Mouse (Mus musculus) embryo, embryonic 9.5 days (tissue): ENCODE measurements around the gene Wdfy2.

Experiments used
- DNase-seq: peaks from one replicate; pipeline ENCODE4 v3.0.0-alpha.2; 2017; ENCODE audit errors: extremely low spot score

Gene Wdfy2

DNA sequence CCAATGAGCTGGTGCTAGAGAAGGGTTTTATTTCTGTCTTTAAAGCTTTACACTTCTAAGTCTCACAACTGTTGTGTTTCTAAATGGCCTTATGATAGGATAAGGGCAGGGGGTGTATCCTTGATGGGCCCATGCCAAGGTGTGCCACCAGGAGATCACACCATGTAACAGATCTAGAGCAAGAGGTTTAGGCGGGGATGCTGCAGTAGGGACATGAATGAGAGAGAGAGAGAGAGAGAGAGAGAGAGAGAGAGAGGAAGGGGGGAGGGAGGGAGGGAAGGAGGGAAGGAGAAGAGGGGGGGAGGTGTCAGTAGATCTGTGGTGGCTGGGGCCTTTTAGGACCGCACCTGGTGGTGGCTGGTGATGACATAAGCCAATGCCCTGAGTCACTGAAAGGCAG is 5.5 kb downstream of the Wdfy2 start:
- no peak for DNase-seq

DNA sequence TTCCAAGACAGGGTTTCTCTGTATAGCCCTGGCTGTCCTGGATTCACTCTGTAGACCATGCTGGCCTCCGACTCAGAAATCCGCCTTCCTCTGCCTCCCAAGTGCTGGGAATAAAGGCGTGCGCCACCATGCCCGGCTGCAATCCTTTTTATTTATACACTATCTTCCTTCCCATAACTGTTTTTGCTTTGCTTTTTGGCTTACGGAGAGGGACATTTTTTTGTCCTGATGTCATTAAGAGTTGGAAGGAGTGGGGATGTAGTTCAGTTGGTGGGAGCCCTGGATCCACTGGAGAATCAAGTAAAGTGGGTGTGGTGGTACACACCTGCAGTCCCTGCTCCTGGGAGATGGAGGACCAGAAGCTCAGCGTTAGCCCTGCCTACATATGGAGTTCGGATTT is 6.7 kb downstream of the Wdfy2 start:
- DNase-seq = no peak

DNA sequence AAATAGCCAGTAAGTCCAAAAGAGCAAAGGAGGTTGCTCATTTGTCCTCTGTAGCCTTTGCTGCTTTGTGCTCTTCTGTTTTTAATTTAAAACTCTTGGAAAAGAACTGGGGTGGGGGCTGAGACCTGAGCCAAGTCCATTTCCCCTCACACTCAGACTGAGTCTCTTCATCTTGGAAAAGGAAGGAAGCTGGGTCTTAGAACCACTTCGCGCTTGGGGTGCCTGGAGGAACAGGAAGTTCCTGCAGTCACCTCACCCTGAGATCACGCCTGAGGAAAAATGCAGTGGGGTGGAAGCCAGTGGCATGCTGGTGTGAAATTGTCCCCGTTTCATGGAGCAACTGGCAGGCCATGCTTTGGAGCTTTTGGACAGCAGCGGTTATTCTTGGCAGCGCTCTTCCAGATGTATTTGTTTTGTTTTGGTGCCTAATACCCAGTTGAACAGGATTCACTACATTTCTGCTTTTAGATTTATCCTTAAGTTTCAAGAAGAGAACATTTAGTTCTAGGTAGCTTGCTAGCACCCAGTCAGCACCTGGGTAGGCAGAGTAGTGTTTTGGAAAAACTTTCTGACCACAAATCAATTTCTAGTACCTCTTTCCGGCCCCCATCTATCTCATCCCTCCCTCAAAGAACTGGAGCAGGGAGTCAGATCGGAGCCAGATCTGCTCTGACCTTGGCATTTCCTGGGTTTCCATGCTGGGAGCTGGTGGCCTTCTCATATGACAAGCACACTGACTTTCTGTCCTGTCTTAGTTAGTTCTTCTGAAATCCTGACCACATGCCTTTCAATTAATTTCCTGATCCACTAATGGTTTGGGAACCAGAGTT is 7.7 kb downstream of the Wdfy2 start:
- no peak for DNase-seq

DNA sequence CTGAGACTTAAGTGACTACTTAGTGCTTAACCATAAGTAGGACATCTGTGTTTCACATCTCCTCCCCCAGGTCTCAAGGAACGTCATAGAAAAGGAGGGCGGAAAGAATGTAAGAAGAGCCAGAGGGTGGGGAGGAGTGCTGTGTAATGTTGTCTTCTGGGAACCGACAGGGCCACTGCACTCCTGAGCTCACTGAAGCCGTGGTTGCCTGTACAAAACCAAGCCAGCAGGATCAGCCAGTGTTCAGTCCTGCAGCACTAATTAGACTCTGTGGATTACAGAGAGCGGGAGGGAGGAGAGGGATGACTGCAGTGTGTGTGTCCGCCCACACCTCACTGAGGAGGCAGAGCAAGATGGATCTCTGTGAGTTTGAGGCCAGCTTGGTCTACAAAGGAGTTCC is 13.5 kb downstream of the Wdfy2 start:
- no peak for DNase-seq

DNA sequence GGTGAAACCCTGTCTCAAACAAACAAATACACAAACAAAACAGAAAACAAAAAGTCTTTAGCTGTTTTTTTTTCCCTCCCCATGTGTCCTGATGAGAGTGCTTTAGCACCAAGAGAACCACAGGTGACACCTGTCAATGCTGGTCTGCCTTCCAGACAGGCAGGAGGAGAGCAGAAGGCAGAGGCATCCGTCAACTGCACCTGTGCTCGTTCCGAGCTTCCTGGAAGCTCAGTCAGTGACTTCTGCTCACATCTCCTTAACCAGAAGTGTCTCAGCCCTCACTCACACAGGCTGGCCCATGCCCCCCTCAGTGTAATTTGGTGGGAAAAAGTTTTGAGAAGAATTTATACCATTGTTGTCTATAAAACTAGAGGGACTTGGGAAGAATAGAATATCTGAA is 15.4 kb downstream of the Wdfy2 start:
- no peak for DNase-seq

DNA sequence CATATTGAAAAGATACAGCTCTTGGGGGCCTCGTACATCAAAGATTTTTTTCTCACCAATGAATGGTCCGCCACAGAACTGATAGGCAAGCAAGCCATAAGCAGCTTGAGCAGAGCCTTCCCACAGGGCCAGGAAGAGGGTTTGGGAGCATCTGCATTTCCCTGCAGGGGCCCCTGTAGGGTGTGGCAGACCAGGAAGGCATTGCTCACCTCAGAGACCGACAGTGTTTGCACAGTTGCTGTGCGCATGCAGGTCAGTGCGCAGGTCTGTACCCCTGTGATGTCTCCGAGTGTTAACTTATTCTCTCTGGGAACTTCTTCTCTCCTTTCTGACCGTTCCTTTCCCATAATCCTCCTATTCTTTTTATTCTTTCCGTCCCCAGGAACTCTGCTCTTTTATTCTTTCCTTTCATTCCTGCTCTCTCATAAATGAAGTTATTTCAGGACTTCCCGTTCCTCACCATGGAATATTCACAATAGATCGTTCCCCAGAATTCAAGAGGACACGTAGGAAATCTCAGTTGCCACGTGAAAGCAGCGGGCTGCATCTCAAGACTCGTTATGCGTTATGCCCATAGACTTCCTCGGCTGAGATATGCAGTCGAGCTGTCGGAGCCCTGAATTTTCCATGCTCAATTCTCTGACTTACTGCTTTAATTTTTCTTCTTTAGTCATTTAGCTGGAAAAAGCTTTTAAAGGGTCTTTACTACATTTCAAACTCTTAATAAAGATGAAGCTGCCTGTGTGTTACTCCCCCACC is 17.8 kb downstream of the Wdfy2 start:
- DNase-seq = no peak

DNA sequence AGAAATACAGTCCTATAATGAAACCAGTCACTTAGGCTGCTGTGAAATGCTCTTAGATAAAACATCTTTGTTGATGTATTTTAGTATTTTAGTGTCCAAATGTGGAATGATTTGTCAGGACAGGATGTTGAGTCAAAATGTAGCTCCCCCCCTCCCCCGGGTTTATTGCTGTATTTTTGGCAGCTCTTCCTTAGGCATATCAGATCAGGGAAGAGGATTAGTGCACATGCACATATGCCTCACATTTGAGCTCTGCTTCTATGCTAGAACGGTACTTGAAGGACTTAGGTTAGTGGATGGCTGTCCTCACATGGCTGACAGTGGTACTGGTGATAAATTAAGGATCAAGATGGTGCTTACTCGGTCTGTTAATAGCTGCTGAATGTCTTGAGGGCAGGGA is 18.4 kb downstream of the Wdfy2 start:
- no peak for DNase-seq

DNA sequence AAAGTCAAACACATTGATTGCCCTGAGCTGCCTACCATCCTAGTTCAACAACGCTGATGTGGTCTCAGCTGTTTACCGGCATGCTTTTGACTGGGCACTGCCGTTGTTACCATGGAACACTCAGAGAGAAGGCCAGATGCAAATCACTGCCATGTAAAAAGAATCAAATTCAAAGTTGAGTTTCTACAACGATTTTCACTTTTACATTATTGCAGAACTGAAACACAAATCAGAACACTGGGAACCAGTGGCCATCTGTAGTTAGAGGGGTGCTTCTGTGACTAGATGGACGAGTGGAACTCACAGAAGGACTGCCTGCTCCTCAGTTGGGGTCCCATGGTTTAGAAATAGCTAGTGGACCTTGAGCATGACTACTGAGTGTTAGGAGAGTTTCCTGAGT is 19.0 kb downstream of the Wdfy2 start:
- DNase-seq = no peak

DNA sequence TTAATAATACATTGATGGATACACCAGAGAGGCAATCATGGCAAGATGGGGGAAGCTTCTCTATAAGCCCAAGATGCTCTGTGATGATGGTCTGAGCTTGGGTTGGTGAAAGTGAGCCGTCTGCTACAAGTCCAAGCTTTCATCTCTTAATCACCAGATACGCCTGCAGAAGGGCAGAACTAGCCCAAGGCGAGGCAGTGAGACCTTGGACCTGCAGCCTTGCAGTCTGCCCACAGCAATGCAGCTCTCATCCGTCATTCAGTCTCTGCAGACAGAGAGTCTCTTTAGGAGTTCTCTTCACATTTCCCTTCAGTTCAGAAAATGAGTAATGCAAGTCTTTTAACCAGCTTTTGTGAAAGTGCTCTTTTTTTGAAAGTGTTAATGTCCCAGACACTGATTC is 20.4 kb downstream of the Wdfy2 start:
- DNase-seq = no peak

DNA sequence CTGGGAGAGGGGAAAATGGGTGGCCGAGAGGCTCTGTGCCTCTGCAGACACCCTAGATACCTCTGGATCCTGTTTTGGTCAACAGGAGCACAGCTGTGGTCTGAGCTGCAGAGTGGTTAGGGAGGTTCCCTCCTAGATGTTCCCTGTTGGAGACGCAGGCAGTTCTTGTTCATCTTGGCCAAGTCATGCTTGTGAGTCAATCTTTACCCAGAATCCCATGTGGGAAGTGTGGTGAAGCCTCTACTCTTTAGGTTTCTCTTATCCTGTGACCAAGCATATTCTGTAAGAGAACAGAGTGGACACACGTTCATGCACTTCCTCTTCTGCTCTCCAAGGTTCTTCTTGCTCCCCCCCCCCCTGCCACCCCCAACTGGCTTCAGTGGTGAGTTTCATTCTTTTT is 20.8 kb downstream of the Wdfy2 start:
- no peak for DNase-seq

DNA sequence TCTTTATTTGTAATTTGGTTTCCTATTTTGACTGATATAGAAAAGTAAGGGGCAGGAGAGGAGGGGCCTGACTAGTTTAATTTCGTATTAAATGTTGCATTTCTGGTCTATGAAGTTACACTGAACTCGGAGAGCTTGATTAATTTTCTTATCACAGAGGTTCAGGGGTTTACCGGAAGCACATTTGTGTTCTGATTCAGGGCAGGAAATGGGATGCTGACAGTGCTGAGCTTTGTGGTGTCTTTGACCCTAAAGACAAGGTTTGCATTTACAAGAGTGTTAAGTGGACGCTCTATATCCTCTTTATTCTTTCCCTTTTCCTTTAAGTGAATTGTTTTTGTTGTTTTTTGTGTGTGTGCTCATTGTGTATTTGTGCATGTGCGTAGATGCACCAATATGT is 25.1 kb downstream of the Wdfy2 start:
- no peak for DNase-seq

DNA sequence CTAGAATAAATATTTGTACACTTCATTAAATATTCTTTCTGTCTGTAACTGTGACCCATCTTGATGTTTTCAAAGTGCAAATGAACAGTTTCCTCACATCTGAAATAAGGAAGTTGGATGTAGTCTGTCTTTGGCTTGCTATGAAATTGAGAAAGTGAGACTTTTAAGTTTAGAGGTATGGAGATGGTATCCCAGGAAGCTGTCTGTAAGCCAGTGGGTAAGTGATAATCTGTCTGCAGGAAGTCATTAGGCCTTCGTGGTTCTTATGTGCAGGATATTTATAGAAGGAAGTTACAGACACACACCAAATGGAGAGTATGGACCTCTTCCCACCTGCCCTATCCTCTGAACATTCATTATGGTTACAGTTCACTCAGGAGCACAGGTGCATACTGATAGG is 26.8 kb downstream of the Wdfy2 start:
- no peak for DNase-seq

DNA sequence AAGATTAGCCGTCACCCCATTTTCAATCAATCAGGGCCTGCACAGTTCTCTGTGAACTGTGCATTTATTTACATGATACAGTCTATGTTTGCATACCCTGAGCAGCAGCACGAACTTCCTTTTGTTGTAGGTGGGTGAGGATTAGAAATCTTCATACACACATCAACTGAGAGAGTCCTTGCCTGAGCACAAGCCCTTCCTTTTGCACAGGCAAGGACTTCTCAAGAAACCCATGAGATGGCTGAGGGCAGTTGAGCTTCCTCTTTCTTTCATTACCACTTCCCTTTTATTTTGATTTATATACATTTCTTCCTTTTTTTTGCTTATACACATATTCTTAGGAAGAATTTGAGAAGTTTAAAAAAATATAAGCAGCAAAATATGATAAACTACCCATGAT is 27.9 kb downstream of the Wdfy2 start:
- DNase-seq = no peak

DNA sequence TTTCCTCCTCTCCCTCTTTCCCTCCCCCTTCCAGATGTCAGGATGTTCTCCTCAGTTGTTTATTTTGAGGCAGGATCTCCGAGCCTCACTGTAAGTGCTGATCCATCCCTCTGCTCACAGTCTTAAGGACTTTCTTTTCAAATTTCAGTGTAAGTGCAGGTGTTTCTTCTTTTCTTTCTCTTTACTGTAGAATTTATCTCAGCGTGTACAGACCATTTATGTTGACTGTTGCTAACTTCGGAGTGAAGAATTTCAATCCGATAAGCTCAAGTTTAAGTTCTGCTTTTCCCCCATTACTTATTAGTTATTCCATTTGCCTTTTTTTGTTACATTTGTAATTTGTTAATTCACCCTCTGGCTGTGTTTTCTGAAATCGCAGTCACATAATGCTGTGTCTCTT is 29.6 kb downstream of the Wdfy2 start:
- no peak for DNase-seq

DNA sequence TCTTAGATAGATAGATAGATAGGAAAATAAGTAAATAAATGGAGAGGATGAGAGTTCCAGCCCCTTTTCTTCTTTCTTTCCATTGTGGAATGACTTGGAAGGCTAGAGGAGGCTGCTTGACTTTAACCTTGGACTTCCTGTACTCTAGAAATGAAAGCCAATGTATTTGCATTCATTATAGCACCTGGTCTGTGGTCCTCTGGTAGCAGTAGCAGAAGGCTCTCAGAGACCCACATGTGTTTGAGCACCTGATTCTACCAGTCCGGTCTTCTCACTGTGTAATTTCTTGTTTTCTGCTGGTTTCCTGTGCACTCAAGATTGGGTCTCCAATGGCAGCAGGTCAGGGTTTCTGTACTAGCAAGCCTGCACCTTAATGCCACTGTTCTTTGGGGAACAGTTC is 30.1 kb downstream of the Wdfy2 start:
- DNase-seq = no peak

DNA sequence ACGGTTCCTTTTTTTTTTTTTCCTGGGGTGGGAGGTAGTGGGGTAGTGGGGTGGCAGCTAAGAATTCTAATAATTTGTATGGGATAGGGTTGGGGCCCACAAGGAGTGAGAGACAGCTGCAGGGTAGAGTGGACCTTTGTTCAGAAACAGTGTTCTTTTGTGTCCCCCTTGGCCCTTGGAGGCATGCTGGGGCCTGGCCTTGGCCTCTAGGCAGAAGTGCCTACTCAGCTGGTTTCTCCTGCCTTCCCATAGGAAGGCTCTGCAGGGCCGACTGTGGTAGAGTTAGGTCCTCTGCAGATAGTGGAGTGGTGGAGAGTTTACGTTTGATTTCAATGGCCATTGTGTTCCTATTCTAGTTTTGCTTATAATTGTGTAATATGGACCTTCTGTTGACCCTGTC is 30.8 kb downstream of the Wdfy2 start:
- no peak for DNase-seq

DNA sequence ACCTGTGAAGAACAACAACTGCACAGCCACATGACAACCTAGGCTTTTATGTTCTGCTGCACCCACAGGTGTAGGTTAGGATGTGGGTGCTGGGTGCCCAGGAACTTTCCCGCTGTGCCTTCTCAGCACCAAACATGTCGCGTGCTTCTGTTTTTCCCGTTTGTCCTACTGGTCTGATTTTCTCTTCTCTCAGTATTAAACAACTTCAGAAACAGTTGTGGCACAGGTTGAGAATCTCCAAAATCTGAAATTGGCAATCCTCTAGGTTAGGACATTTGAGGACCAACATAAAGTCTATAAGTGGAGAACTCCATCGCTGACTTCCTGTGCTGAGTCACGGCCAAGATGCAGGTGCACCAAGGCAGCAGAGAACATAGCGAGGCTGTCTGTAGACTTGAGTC is 32.8 kb downstream of the Wdfy2 start:
- no peak for DNase-seq

DNA sequence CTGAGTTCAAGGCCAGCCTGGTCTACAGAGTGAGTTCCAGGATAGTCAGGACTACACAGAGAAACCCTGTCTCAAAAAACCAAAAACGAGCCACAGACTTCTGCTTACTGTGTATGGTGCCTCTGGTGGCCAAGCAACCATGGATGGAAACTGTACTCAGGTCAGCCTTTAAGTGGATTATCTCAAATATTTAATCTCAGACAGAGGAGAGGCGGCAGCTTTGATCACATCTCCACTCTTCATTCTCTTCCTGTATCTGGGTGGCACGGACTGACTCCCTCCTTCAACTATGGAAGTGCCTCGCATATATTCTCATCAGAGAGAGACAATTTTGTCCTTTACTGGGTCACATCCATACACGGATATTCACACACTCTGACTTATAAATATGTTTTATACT is 34.0 kb downstream of the Wdfy2 start:
- no peak for DNase-seq

DNA sequence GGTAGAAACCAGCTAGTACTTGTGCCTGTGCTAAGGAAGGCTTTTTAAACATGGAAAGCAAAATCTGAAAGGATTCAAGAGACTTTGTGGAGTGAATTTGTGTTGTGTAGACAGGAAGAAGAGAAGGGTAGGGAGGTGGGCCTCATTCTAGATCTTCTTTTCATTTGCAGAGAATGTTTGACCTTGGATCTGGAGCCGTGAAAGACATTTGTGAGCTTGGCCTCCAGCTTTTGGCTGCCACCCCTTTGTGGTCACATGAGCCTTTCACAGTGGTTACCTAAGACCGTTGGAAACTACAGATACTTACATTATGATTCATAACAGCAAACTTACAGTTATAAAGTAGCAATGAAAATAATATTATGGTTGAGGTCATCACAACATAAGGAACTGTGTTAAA is 34.5 kb downstream of the Wdfy2 start:
- DNase-seq = no peak

DNA sequence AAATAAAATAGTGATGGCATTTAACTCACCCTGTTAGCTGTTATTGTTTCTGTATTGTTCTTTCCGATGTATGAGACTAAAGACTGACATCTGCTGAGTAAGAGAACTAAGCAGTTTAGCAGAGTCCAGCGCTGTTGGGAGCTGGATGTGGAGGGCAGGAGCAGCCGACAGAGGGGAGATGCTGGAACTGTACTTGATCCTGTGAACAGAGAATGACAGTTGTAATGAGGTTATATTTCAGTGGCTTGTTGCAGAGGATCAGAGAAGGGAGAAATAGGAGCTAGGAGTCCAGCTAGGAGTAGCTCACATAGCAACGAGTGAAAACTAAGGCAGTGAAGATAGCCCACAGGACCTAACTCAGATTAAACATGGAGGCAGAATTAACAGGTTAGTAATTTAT is 36.3 kb downstream of the Wdfy2 start:
- DNase-seq = no peak

DNA sequence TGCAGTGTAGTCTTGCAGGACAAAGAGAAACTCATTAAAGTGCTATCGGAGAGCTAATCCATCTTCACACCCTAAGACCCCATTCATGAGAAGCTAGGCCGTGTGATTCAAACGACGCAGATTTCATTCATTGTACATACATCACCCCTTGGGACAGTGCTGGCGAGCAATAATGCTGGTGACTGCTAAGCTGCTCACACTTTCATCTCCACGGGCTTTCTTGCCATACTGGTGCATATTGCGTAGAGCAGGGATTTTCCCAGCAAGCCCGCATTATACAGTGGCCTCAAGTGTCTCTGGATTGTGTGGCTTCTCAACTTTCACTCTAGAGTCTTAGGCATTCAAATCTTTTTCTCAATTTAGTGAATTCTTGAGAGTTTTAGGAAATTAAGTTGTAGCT is 36.9 kb downstream of the Wdfy2 start:
- peak; percentile 37 for DNase-seq

DNA sequence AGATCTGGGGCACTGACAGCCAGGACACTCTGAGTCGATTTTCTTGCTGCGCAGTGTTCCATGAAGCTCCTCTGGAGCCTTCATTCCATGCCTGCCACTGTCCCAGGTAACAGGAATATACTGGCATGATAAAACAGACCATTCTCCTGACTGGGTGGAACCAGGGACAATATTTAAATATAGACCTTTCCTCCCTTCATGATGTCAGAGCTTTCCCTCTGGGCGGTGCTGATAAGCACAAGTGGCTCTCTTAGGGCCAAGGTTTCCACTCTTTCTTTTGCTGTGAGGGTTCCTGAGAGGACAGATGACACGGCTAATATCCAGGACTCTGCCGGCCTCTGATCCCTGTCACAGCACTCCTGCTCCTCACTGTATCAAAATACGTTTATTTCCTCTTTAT is 40.6 kb downstream of the Wdfy2 start:
- DNase-seq = no peak

DNA sequence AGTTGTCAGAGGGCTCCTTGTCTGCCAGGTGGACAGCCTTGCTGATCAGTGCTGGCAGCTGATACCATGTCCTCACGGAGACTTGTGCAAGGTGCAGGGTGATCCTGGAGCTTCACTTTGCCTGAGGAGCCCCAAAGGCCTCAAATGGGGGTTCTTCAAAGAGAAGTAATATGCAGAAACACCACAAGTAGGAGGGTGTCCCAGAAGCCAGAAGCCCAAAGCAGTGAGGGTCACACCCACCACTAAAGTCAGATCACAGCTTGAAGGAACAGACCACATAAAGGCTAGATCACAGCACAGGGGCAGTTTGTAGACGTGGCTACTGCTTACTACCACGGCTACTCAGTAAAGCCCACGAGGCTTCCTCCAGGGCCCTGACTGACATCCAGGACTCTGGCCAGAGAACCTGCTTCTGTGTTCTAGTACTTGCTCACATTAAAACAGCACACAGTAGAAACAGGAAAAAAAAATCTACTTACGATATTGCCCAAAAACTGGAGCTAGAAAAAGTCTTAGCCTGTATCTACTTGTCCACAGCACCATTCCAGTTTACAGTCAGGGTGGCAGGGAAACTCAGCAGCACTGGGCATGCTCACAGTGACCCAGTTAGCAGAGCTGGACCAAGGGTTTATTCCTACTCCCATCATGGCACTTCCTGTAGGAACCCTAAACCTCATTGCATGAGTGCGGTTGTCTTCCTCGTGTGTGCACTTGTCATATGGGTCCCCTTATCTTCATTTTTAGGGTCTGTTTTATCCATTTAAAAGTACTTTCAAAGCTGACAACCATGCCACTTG is 41.4 kb downstream of the Wdfy2 start:
- DNase-seq = no peak
